Comparison of ENCODE assay signal across 21 mouse cellular contexts in the genomic region with DNA sequence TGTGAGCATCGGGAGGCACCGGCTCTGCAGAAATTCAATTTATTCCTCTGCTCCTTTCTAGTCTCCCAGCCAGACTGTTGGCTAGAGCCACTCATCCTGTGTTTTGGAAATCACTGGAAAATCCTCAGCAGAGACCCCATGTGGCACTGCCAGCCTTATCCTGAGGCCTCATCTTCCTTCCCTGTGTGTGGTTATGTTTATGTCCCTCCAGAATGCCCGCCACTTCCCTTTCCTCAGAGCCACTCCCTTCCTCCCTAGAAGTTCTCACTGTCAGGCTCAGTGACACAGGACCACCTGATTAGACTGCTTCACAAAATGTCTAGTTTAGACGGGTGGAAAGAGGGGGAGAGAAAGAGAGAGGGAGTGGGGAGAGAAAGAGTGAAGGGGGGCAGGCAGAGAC.
A peak's percentile ranks its signal among the peaks of the same experiment; 100 is the strongest.
DNase-seq lines count a peak whose midpoint lies in the region; ATAC-seq and TF ChIP-seq lines count a peak whose summit lies in the region.
"Had no signal": no experiment of that assay in that cellular context is flagged by ENCODE, and none has a peak within 500 bp of the region (broad histone marks: within the 10 kb centered on the region; RNA-seq: fewer than 3 reads in every experiment).

No protein-coding gene starts in this region.

- intact Hi-C loops in left cerebral cortex, postnatal 4 days (cut with DNase I), result no loop called here

- DNase-seq in cerebellum, adult 2 months, result peak; percentile 42 to 50
- no peak for DNase-seq in cerebellum, adult 8-10 months
- no peak for DNase-seq in kidney, postnatal 0 days (ENCODE audit: low spot score)
- no peak for DNase-seq in kidney, postnatal 36 days
- peak; percentile 32 for DNase-seq in lung, postnatal 0 days (ENCODE audit: low spot score)
- no peak for DNase-seq in frontal cortex, adult 2 months (ENCODE audit: extremely low spot score in 1 of 2, low spot score in 1 of 2)
- no peak for DNase-seq in left cerebral cortex, postnatal 4 days
- DNase-seq: adrenal gland, postnatal 14 days; cerebellum, adult 11 months; heart, postnatal 36 days; kidney, adult 8-10 months; layer of hippocampus, postnatal 36 days; liver had no signal

- H3K27me3 ChIP-seq in cerebellum, adult 2 months (ENCODE audit: control insufficient read depth, insufficient read depth, low read length), result no peaks in the 10 kb centered on the region
- H3K27me3 ChIP-seq in kidney, postnatal 0 days (ENCODE audit: insufficient read depth, low read length), result no peaks in the 10 kb centered on the region
- H3K27me3 ChIP-seq in lung, postnatal 0 days (replicated peaks; ENCODE audit: insufficient read depth, low read length), result no peaks in the 10 kb centered on the region
- H3K27me3 ChIP-seq: embryonic facial prominence, embryonic 12.5 days; forebrain, embryonic 15.5 days; megakaryocyte, embryonic 14.5 days had no signal

- no peak overlapping the region for H3K4me2 ChIP-seq in kidney, postnatal 0 days (ENCODE audit: low read length)
- H3K4me2 ChIP-seq in lung, postnatal 0 days (replicated peaks; ENCODE audit: low read depth, low read length), result no peak overlapping the region
- H3K4me2 ChIP-seq: embryonic facial prominence, embryonic 12.5 days; forebrain, embryonic 15.5 days; hindbrain, embryonic 14.5 days had no signal

- H3K9me3 ChIP-seq in kidney, postnatal 0 days (replicated peaks; ENCODE audit: low read length), result no peaks in the 10 kb centered on the region
- no peaks in the 10 kb centered on the region for H3K9me3 ChIP-seq in lung, postnatal 0 days (ENCODE audit: low read length)
- H3K9me3 ChIP-seq: embryonic facial prominence, embryonic 12.5 days; forebrain, embryonic 15.5 days had no signal

- peak; percentile 60 for TF ChIP-seq EP300 in lung, postnatal 0 days (IDR thresholded peaks at IDR 0.05)

- no peak overlapping the region for H3K9ac ChIP-seq in kidney, postnatal 0 days (ENCODE audit: low read depth, low read length)
- no peak overlapping the region for H3K9ac ChIP-seq in lung, postnatal 0 days (replicated peaks; ENCODE audit: low read depth)
- H3K9ac ChIP-seq: embryonic facial prominence, embryonic 12.5 days; forebrain, embryonic 15.5 days; hindbrain, embryonic 14.5 days had no signal

- H3K4me3 ChIP-seq in cerebellum, adult 2 months (replicated peaks; ENCODE audit: insufficient read depth, low read depth, low read length), result no peak overlapping the region
- H3K4me3 ChIP-seq in kidney, postnatal 0 days (replicated peaks; ENCODE audit: low read depth, low read length), result no peak overlapping the region
- no peak overlapping the region for H3K4me3 ChIP-seq in lung, postnatal 0 days (ENCODE audit: low read depth, low read length)
- H3K4me3 ChIP-seq: embryonic facial prominence, embryonic 12.5 days; forebrain, embryonic 15.5 days; megakaryocyte, embryonic 14.5 days had no signal

- peak overlapping the region; percentile 68; the same call in 1 of the 2 replicates for H3K27ac ChIP-seq in cerebellum, adult 2 months (ENCODE audit: insufficient read depth, low read length)
- H3K27ac ChIP-seq in kidney, postnatal 0 days, result no peak overlapping the region
- H3K27ac ChIP-seq in lung, postnatal 0 days (ENCODE audit: low read length), result no peak overlapping the region
- H3K27ac ChIP-seq: embryonic facial prominence, embryonic 12.5 days; forebrain, embryonic 15.5 days; hindbrain, embryonic 14.5 days; stomach, postnatal 0 days had no signal

- TF ChIP-seq POLR2A in cerebellum, adult 2 months (IDR thresholded peaks at IDR 0.05; ENCODE audit: borderline replicate concordance, insufficient read depth, low read length), result no peak

- TF ChIP-seq CTCF in cerebellum, adult 2 months (IDR thresholded peaks at IDR 0.05; ENCODE audit: borderline replicate concordance, insufficient read depth, low read depth, low read length), result no peak
- TF ChIP-seq CTCF in kidney, postnatal 0 days (IDR thresholded peaks at IDR 0.05; ENCODE audit: low read depth), result no peak
- TF ChIP-seq CTCF in lung, postnatal 0 days (IDR thresholded peaks at IDR 0.05), result 0 out of 2 replicates have a peak, but pooled peaks have one; percentile 5

- 29% methylated on average over 4 of the region's 4 CpGs for WGBS in cerebellum, adult 2 months
- WGBS in kidney, postnatal 0 days, result 35% methylated on average over 4 of the region's 4 CpGs
- WGBS in lung, postnatal 0 days, result 37% methylated on average over 4 of the region's 4 CpGs

- no peaks in the 10 kb centered on the region for H3K36me3 ChIP-seq in kidney, postnatal 0 days (ENCODE audit: insufficient read depth, low read length)
- no peaks in the 10 kb centered on the region for H3K36me3 ChIP-seq in lung, postnatal 0 days (ENCODE audit: insufficient read depth, low read length)
- H3K36me3 ChIP-seq: embryonic facial prominence, embryonic 12.5 days; forebrain, embryonic 15.5 days had no signal

- H3K4me1 ChIP-seq in cerebellum, adult 2 months (ENCODE audit: control insufficient read depth, insufficient read depth, low read length), result peaks cover 34% of the 10 kb centered on the region
- H3K4me1 ChIP-seq in kidney, postnatal 0 days (replicated peaks; ENCODE audit: insufficient read depth, low read length), result no peaks in the 10 kb centered on the region
- H3K4me1 ChIP-seq in lung, postnatal 0 days (ENCODE audit: insufficient read depth, low read depth, low read length), result no peaks in the 10 kb centered on the region
- H3K4me1 ChIP-seq: forebrain, embryonic 15.5 days; megakaryocyte, embryonic 14.5 days had no signal

- ATAC-seq in kidney, postnatal 0 days (replicated peaks; ENCODE audit: low FRiP score, low read depth), result peak; percentile 21; the same call in 1 of the 2 replicates
- ATAC-seq in lung, postnatal 0 days, result peak; percentile 84
- ATAC-seq in megakaryocyte progenitor cell, adult 5-6 weeks (replicated peaks; ENCODE audit: poor library complexity), result peak; percentile 97
- ATAC-seq: CD4-positive, CD25-positive, alpha-beta regulatory T cell, adult 4 months; forebrain, embryonic 15.5 days; midbrain, embryonic 16.5 days had no signal

Comparison
In these comparisons a context has a peak if more than half of its experiments do, and no peak if none do; other contexts are left out.
1. DNase-seq: peak in cerebellum, adult 2 months (2 of 2) and lung, postnatal 0 days (single experiment); none in cerebellum, adult 8-10 months (single experiment), kidney, postnatal 0 days (single experiment), kidney, postnatal 36 days (0 of 2), frontal cortex, adult 2 months (0 of 2) and left cerebral cortex, postnatal 4 days (single experiment).
2. ATAC-seq: peak in every context shown above with its lines; median percentile 97 in megakaryocyte progenitor cell, adult 5-6 weeks; 84 in lung, postnatal 0 days; 21 in kidney, postnatal 0 days.